Mouse (Mus musculus): Measurements from ENCODE around the gene Idh1. TPM values are rescaled to one million over a fixed set of nuclear protein-coding genes. Genes with fewer than 3 reads are reported as not detected.

The Idh1 gene
- polyA plus RNA-seq, 1 experiment from 2014 or later = 302 TPM

GRCm38 (mm10) chr1:65198861-65199260, 12.6 kb upstream of the Idh1 start:
- H3K9ac ChIP-seq (ENCODE audit: low read depth, low read length) = no peak overlapping the region
- H3K36me3 ChIP-seq (ENCODE audit: control insufficient read depth, insufficient read depth, low read length) = no peaks in the 10 kb centered on the region
- H3K9me3 ChIP-seq (ENCODE audit: control insufficient read depth, low read length) = no peaks in the 10 kb centered on the region
- no peak overlapping the region for H3K4me3 ChIP-seq (ENCODE audit: low read length)
- WGBS = 92% methylated on average over 2 of the region's 2 CpGs
- H3K27ac ChIP-seq (ENCODE audit: low read length) = no peak overlapping the region
- no peaks in the 10 kb centered on the region for H3K27me3 ChIP-seq (replicated peaks; ENCODE audit: control insufficient read depth, insufficient read depth, low read length)
- H3K4me2 ChIP-seq (ENCODE audit: low read depth, low read length) = no peak overlapping the region
- no peak for ATAC-seq
- H3K4me1 ChIP-seq (ENCODE audit: control insufficient read depth, insufficient read depth, low read length) = no peaks in the 10 kb centered on the region

- H3K9me3 ChIP-seq (ENCODE audit: control insufficient read depth, low read length) = no peaks in the 10 kb centered on the region
- H3K4me3 ChIP-seq (ENCODE audit: low read length) = no peak overlapping the region
- no peaks in the 10 kb centered on the region for H3K4me1 ChIP-seq (ENCODE audit: control insufficient read depth, insufficient read depth, low read length)
- 80% methylated on average over 2 of the region's 2 CpGs for WGBS
- no peaks in the 10 kb centered on the region for H3K36me3 ChIP-seq (ENCODE audit: control insufficient read depth, insufficient read depth, low read length)
- ATAC-seq = no peak
- no peak overlapping the region for H3K27ac ChIP-seq (ENCODE audit: low read length)
- H3K9ac ChIP-seq (ENCODE audit: low read depth, low read length) = no peak overlapping the region
- H3K4me2 ChIP-seq (ENCODE audit: low read depth, low read length) = no peak overlapping the region
- no peaks in the 10 kb centered on the region for H3K27me3 ChIP-seq (replicated peaks; ENCODE audit: control insufficient read depth, insufficient read depth, low read length)
Measured at GRCm38 (mm10) chr1:65198425-65198824, 12.1 kb upstream of the Idh1 start.

GRCm38 (mm10) chr1:65193226-65193625, 6.9 kb upstream of the Idh1 start:
- ATAC-seq = no peak
- Histone ChIP-seq H3K4me2 (ENCODE audit: low read depth, low read length) (no peak overlapping the region), H3K9me3 (ENCODE audit: control insufficient read depth, low read length) (no peaks in the 10 kb centered on the region), H3K9ac (ENCODE audit: low read depth, low read length) (no peak overlapping the region), H3K36me3 (ENCODE audit: control insufficient read depth, insufficient read depth, low read length) (0 out of 2 replicates have a peak, but pooled peaks cover 5% of the 10 kb centered on the region), H3K27me3 (replicated peaks; ENCODE audit: control insufficient read depth, insufficient read depth, low read length) (no peaks in the 10 kb centered on the region), H3K4me1 (ENCODE audit: control insufficient read depth, insufficient read depth, low read length) (no peaks in the 10 kb centered on the region), H3K27ac (ENCODE audit: low read length) (no peak overlapping the region), H3K4me3 (ENCODE audit: low read length) (no peak overlapping the region)
- WGBS = 96% methylated on average over 2 of the region's 2 CpGs

GRCm38 (mm10) chr1:65190172-65190571, 3.9 kb upstream of the Idh1 start:
- whole genome bisulfite sequencing = 81% methylated on average over 4 of the region's 4 CpGs
- no peaks in the 10 kb centered on the region for H3K27me3 ChIP-seq (replicated peaks; ENCODE audit: control insufficient read depth, insufficient read depth, low read length)
- ATAC-seq = no peak
- no peak overlapping the region for H3K9ac ChIP-seq (ENCODE audit: low read depth, low read length)
- no peak overlapping the region for H3K4me3 ChIP-seq (ENCODE audit: low read length)
- H3K36me3 ChIP-seq (ENCODE audit: control insufficient read depth, insufficient read depth, low read length) = 0 out of 2 replicates have a peak, but pooled peaks cover 5% of the 10 kb centered on the region
- no peak overlapping the region for H3K4me2 ChIP-seq (ENCODE audit: low read depth, low read length)
- no peak overlapping the region for H3K27ac ChIP-seq (ENCODE audit: low read length)
- peaks cover 8% of the 10 kb centered on the region; the same call in 1 of the 2 replicates for H3K4me1 ChIP-seq (ENCODE audit: control insufficient read depth, insufficient read depth, low read length)
- no peaks in the 10 kb centered on the region for H3K9me3 ChIP-seq (ENCODE audit: control insufficient read depth, low read length)

- peak overlapping the region; percentile 88 for H3K4me3 ChIP-seq (ENCODE audit: low read length)
- no peaks in the 10 kb centered on the region for H3K9me3 ChIP-seq (ENCODE audit: control insufficient read depth, low read length)
- no peaks in the 10 kb centered on the region for H3K27me3 ChIP-seq (replicated peaks; ENCODE audit: control insufficient read depth, insufficient read depth, low read length)
- H3K9ac ChIP-seq (ENCODE audit: low read depth, low read length) = peak overlapping the region; percentile 87
- peak overlapping the region; percentile 75 for H3K27ac ChIP-seq (ENCODE audit: low read length)
- peak overlapping the region; percentile 86 for H3K4me2 ChIP-seq (ENCODE audit: low read depth, low read length)
- H3K36me3 ChIP-seq (ENCODE audit: control insufficient read depth, insufficient read depth, low read length) = no peaks in the 10 kb centered on the region
- no peak; the same call in 1 of the 2 replicates for ATAC-seq
- 0% methylated on average over 6 of the region's 6 CpGs for WGBS
- peaks cover 8% of the 10 kb centered on the region; the same call in 1 of the 2 replicates for H3K4me1 ChIP-seq (ENCODE audit: control insufficient read depth, insufficient read depth, low read length)
Measured at GRCm38 (mm10) chr1:65187074-65187430, 752 bp upstream of the Idh1 start.

- H3K27ac ChIP-seq (ENCODE audit: low read length) = peak overlapping the region; percentile 59; the same call in 1 of the 2 replicates
- 29% methylated on average over 12 of the region's 12 CpGs for WGBS
- H3K9me3 ChIP-seq (ENCODE audit: control insufficient read depth, low read length) = no peaks in the 10 kb centered on the region
- no peaks in the 10 kb centered on the region for H3K36me3 ChIP-seq (ENCODE audit: control insufficient read depth, insufficient read depth, low read length)
- H3K9ac ChIP-seq (ENCODE audit: low read depth, low read length) = peak overlapping the region; percentile 68
- ATAC-seq = no peak
- H3K27me3 ChIP-seq (replicated peaks; ENCODE audit: control insufficient read depth, insufficient read depth, low read length) = no peaks in the 10 kb centered on the region
- H3K4me1 ChIP-seq (ENCODE audit: control insufficient read depth, insufficient read depth, low read length) = peaks cover 8% of the 10 kb centered on the region; the same call in 1 of the 2 replicates
- peak overlapping the region; percentile 88 for H3K4me3 ChIP-seq (ENCODE audit: low read length)
- H3K4me2 ChIP-seq (ENCODE audit: low read depth, low read length) = peak overlapping the region; percentile 80
Measured at GRCm38 (mm10) chr1:65185524-65186205, 635 bp downstream of the Idh1 start.

- WGBS = 88% methylated on average over 8 of the region's 8 CpGs
- H3K27me3 ChIP-seq (replicated peaks; ENCODE audit: control insufficient read depth, insufficient read depth, low read length) = no peaks in the 10 kb centered on the region
- no peaks in the 10 kb centered on the region for H3K36me3 ChIP-seq (ENCODE audit: control insufficient read depth, insufficient read depth, low read length)
- no peak for ATAC-seq
- no peak overlapping the region for H3K4me3 ChIP-seq (ENCODE audit: low read length)
- no peak overlapping the region for H3K9ac ChIP-seq (ENCODE audit: low read depth, low read length)
- no peaks in the 10 kb centered on the region for H3K9me3 ChIP-seq (ENCODE audit: control insufficient read depth, low read length)
- no peak overlapping the region for H3K27ac ChIP-seq (ENCODE audit: low read length)
- H3K4me1 ChIP-seq (ENCODE audit: control insufficient read depth, insufficient read depth, low read length) = peaks cover 8% of the 10 kb centered on the region; the same call in 1 of the 2 replicates
- no peak overlapping the region for H3K4me2 ChIP-seq (ENCODE audit: low read depth, low read length)
Measured at GRCm38 (mm10) chr1:65185011-65185410, 1.3 kb downstream of the Idh1 start.

GRCm38 (mm10) chr1:65183994-65184393, 2.3 kb downstream of the Idh1 start:
- 83% methylated on average over 2 of the region's 2 CpGs for WGBS
- Histone ChIP-seq H3K36me3 (ENCODE audit: control insufficient read depth, insufficient read depth, low read length) (no peaks in the 10 kb centered on the region), H3K4me2 (ENCODE audit: low read depth, low read length) (no peak overlapping the region), H3K27ac (ENCODE audit: low read length) (no peak overlapping the region), H3K9ac (ENCODE audit: low read depth, low read length) (no peak overlapping the region), H3K4me1 (ENCODE audit: control insufficient read depth, insufficient read depth, low read length) (peaks cover 8% of the 10 kb centered on the region; the same call in 1 of the 2 replicates), H3K27me3 (replicated peaks; ENCODE audit: control insufficient read depth, insufficient read depth, low read length) (no peaks in the 10 kb centered on the region), H3K4me3 (ENCODE audit: low read length) (no peak overlapping the region), H3K9me3 (ENCODE audit: control insufficient read depth, low read length) (no peaks in the 10 kb centered on the region)
- ATAC-seq = no peak

GRCm38 (mm10) chr1:65181459-65181858, 4.8 kb downstream of the Idh1 start:
- H3K4me1 ChIP-seq (ENCODE audit: control insufficient read depth, insufficient read depth, low read length) = peaks cover 6% of the 10 kb centered on the region; the same call in 1 of the 2 replicates
- no peak overlapping the region for H3K4me3 ChIP-seq (ENCODE audit: low read length)
- WGBS = 80% methylated on average over 5 of the region's 5 CpGs
- ATAC-seq = no peak
- H3K27ac ChIP-seq (ENCODE audit: low read length) = no peak overlapping the region
- no peak overlapping the region for H3K9ac ChIP-seq (ENCODE audit: low read depth, low read length)
- no peaks in the 10 kb centered on the region for H3K9me3 ChIP-seq (ENCODE audit: control insufficient read depth, low read length)
- no peaks in the 10 kb centered on the region for H3K27me3 ChIP-seq (replicated peaks; ENCODE audit: control insufficient read depth, insufficient read depth, low read length)
- no peaks in the 10 kb centered on the region for H3K36me3 ChIP-seq (ENCODE audit: control insufficient read depth, insufficient read depth, low read length)
- H3K4me2 ChIP-seq (ENCODE audit: low read depth, low read length) = no peak overlapping the region
